Mouse (Mus musculus) adipocyte (in vitro differentiated cells): ENCODE measurements around the gene Fndc7.
"Not testable (repeated sequence)": the region's sequence is repeated elsewhere in the genome, so short reads cannot be mapped to it uniquely, and the experiment has no call there.

Experiments used
- DNase-seq: peaks from one replicate; pipeline ENCODE4 v3.0.0-alpha.2; 2016; ENCODE audit warnings: low spot score

The Fndc7 gene

DNA sequence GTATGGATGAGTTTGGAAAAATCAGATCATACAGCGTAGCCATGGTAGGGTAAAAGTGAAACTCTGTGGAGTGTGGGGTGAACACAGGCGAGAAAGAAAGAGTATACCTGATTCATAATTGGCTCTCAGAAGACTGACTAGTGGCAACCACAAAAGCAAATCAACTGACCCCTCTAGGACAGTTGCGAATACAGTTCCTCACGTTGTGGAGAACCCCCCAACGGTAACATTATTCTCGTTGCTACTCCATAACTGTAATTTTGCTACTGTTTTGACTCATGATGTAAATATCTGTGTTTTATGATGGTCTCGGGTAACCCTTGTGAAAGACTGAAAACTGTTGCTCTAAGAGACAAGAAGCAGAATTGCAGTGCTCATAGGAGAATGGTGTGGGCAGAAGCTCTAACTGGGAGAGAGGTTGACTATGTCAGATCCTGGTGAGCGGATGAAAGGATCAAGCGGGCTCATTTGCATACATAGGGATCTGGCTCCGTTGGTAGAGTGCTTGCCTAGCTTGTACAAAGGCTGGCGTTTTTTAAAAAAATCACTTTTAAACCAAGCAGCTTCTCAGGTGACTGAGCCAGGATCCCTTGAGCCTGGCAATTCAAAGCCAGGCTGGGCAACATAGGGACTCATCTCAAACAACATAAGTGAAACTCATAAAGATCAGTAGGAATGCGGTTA is 2.7 kb downstream of the Fndc7 start:
- DNase-seq: no peak

- peak; percentile 59 for DNase-seq
These were observed 3.9 kb downstream of the Fndc7 start for GRCm38 (mm10) chr3:108885686-108886530.

DNA sequence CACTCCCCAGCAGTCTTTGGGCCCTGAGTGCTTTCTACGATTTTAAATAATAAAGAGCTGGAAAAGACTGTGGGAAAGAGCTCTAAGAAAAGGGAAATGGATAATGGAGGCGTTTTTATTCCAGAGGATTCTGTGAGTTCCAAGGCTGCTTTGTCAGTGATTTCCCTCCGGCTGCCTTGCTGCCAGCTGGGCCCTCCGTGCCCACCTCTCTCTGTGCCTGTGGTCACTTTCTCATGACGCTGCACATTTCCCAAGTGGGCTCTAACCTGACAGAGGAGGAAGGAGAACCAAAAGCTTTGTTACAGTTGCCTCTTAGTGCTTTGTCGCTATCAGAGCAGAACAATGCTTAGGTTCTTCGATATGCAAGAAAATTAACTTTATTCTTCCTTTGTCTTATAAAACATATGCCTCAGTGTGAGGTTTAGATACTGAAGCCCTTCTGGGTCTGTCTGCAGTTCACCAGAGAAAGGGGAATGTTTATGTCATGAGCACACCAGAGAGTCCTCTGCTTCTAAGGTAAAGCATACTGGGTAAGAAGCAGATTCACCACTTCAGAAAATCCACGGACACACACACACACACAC is 5.0 kb downstream of the Fndc7 start:
- DNase-seq: no peak

DNA sequence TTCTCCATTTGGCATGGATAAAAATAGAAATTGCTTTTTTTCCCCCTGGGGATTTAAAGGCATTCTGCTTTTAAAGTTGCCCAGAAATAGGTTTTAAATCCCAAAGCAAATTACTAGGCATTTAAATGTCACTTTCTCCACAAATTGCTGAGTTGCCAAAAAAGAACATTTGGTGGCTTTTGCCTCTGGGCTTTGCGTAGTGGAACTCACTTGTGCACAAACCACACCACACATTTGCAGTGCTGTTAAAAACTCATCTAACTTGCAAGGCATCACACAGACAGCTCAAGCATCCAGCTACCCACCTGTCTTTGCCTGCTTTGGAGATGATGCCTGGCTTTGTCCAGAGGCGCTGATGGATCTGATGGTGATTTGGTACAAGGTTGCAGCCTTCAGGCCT is 6.7 kb downstream of the Fndc7 start:
- DNase-seq: no peak

DNA sequence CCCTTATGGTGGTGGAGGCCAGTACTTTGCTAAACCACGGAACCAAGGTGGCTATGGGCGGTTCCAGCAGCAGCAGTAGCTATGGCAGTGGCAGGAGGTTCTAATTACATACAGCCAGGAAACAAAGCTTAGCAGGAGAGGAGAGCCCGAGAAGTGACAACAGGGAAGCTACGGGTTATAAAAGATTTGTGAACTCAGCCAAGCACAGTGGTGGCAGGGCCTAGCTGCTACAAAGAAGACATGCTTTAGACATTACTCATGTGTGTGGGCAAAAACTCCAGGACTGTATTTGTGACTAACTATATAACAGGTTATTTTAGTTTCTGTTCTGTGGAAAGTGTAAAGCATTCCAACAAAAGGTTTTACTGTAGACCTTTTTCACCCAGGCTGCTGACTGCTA is 7.9 kb downstream of the Fndc7 start:
- DNase-seq: not testable (repeated sequence)

- DNase-seq: no peak
These were observed 9.0 kb downstream of the Fndc7 start for GRCm38 (mm10) chr3:108880544-108881507.

GRCm38 (mm10) chr3:108879836-108880435 is 9.9 kb downstream of the Fndc7 start:
- no peak for DNase-seq

DNA sequence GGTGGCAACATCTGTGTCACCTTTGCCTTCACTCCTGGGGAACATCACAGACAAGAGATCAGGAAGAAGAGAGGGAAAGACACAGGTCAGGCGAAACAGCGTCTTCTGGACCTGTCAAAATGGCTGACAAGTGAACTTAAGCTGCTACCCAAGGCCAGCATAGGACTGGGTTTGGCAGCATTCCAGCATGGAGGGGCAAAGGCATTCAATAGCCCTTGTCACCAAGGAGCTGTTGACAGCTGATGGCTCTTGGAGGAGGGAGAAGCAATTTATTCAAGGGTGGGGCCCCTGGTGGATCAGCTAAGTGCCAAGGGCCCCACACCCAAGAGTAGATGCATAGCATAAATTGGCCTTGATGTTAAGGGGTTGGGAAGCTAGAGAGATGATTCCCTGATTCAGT is 10.7 kb downstream of the Fndc7 start:
- DNase-seq: no peak

- DNase-seq: no peak
These were observed 19.2 kb downstream of the Fndc7 start for GRCm38 (mm10) chr3:108870631-108871030.

DNA sequence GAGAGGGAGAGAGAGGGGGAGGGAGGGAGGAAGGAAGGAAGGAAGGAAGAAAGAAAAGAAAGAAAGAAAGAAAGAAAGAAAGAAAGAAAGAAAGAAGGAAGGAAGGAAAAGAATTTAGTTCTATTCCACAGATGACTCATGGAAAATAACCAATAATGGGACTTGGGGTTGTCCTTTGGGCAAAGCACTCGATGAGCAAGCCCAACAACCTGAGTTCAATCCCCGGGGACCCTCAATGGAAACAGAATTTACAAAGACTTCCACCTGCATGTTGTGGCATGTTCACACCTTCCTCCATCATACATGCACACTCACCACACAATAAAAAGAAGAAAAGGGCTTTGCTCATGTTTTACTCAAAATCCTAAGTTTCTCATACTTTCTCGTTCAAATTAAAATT is 22.4 kb downstream of the Fndc7 start:
- no peak for DNase-seq

DNA sequence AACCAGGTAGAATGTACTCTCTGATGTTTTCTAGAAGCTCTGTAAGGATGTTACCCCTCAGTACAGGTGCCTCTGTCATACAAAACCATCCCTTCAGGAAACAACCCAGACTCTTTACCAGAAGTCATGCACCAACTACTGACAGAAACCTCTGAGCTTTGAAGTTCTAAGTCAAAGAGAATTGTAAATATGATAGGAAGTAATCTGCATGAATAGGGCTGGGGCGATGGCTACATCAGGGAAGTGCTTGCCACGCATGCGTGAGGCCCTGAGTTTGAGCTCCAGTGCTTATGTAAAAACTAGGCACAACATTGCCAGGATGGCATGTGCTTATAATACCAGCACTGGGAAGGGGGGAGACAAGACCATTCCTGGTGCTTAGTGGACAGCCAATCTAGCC is 24.1 kb downstream of the Fndc7 start:
- no peak for DNase-seq

GRCm38 (mm10) chr3:108865129-108865528 is 24.7 kb downstream of the Fndc7 start:
- DNase-seq: no peak

GRCm38 (mm10) chr3:108863091-108863490 is 26.7 kb downstream of the Fndc7 start:
- no peak for DNase-seq

GRCm38 (mm10) chr3:108862282-108862681 is 27.5 kb downstream of the Fndc7 start:
- DNase-seq: not testable (repeated sequence)

GRCm38 (mm10) chr3:108860786-108861185 is 29.0 kb downstream of the Fndc7 start:
- DNase-seq: no peak

DNA sequence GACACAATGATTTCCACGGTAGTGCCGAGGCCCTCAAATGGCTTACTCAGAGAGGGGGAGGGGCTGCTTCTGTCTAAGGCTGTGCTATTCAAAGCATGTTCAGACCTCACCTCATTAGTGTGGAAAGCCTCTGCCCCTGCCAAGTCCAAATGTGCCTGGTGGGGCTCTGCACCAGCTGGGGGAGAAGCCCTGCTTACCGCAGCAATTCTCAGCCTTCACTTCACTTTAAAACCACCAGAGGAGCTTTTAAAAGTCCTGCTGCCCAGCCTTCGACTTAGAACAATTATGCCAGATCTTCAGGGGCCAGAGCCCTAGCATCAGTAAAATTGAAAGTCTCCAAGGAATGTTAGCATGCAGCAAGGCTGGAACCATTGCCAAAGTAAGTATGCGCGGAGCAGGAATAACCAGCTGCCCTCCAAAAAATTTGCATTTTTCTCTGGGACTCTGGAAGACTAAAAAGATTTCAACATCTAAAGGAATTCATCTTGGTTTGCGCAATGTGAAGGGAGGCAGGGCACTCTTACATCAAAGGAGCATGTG is 31.5 kb downstream of the Fndc7 start:
- DNase-seq: peak; percentile 84

DNA sequence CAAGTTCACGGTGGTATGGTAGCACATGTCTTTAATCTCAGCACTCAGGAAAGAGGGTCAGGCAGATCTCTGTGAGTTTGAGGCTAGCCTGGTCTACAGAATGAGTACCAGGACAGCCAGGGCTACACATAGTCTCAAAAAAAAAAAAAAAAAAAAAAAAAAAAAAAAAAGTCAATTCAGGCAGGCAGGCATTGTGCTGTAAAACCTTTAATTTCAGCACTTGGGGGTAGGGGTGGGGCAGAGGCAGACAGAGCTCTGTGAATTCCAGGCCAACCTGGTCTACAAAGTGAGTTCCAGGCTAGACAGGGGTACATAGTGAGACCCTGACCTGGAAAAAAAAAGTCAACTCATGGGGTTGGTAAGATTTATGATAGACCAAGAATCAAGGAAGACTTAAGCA is 32.1 kb downstream of the Fndc7 start:
- DNase-seq: no peak

- peak; percentile 63 for DNase-seq
These were observed 32.7 kb downstream of the Fndc7 start for GRCm38 (mm10) chr3:108857124-108857470.

DNA sequence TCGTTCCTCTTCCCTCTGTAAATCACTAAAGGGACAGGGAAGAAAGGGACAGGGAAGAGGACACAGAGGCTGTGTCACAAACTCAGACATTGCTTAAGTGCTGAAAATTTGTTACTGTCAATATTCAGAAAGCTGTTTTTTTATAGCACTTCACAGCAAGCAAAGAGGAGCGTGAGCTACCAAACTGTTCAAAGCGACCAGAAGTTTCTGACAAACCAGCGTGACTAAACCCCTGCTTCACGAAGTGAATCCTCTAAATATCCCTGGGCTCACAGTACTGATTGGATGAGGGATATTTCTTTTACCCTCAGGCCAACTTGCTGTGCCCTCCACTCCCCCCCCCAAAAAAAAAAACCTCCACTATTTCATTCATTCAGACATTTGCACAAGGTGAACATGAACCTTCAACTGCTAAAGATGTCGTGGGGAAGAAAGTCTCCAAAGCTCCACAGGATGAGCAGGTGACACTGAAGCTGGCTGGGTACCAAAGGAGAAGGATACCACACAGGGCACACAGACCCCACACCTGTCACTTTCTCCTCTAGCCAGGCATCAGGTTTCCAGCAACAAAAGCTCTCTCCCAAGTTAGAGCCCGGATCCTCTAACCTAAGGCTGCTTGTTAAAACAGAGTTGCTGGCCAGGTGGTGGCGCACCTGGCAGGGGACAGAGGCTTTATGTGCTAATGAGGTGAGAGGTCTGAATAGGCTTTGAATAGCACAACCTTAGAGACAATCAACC is 33.3 kb downstream of the Fndc7 start:
- no peak for DNase-seq

- peak; percentile 72 for DNase-seq
These were observed 33.9 kb downstream of the Fndc7 start for GRCm38 (mm10) chr3:108855864-108856263.

- peak; percentile 87 for DNase-seq
These were observed 34.4 kb downstream of the Fndc7 start for GRCm38 (mm10) chr3:108855371-108855770.
